Mouse (Mus musculus) stomach, embryonic 14.5 days (tissue): ENCODE measurements around the gene Il10rb. TPM values are rescaled to one million over a fixed set of nuclear protein-coding genes. Genes with fewer than 3 reads are reported as not detected.

Source experiments
- ATAC-seq: fragments of 200-750 bp; cut with Nextera tagmentation; 2 replicates; pipeline ENCODE4 v1.8.0; 2017; ENCODE audit warnings: low read depth, moderate TSS enrichment; ENCODE audit not compliant: insufficient number of reproducible peaks, insufficient read depth, low FRiP score
- H3K27ac ChIP-seq: fragments of 300-500 bp; sonication (generic); 2 replicates; pipeline ENCODE4 v1.5.1; 2014; ENCODE audit warnings: mild to moderate bottlenecking, low read length, moderate library complexity, mixed read lengths
- H3K27me3 ChIP-seq: fragments of 300-500 bp; sonication (generic); 2 replicates; pipeline ENCODE4 v1.6.1; 2014; ENCODE audit warnings: low read length, control low read depth, mixed read lengths; ENCODE audit not compliant: control insufficient read depth, insufficient read depth
- H3K36me3 ChIP-seq: fragments of 300-500 bp; sonication (generic); 2 replicates; pipeline ENCODE4 v1.6.1; 2014; ENCODE audit warnings: mild to moderate bottlenecking, control low read depth, low read length, moderate library complexity, mixed read lengths; ENCODE audit not compliant: control insufficient read depth, insufficient read depth
- H3K4me1 ChIP-seq: fragments of 300-500 bp; sonication (generic); 2 replicates; pipeline ENCODE4 v1.6.1; 2014; ENCODE audit warnings: low read length, control low read depth, mixed read lengths; ENCODE audit not compliant: control insufficient read depth, insufficient read depth
- H3K4me2 ChIP-seq: fragments of 300-500 bp; sonication (generic); replicated peaks from 2 replicates; pipeline ENCODE4 v1.6.1; 2014; ENCODE audit warnings: low read depth, low read length, control low read depth
- H3K4me3 ChIP-seq: fragments of 300-500 bp; sonication (generic); 2 replicates; pipeline ENCODE4 v1.5.1; 2014; ENCODE audit warnings: low read depth, low read length, control low read depth
- H3K9ac ChIP-seq: fragments of 300-500 bp; sonication (generic); replicated peaks from 2 replicates; pipeline ENCODE4 v1.6.1; 2014; ENCODE audit warnings: low read depth, mild to moderate bottlenecking, control low read depth, low read length, moderate library complexity, mixed read lengths
- H3K9me3 ChIP-seq: fragments of 300-500 bp; sonication (generic); 2 replicates; pipeline ENCODE4 v1.6.1; 2016; ENCODE audit warnings: low read depth, low read length, control low read depth; ENCODE audit not compliant: control insufficient read depth
- WGBS: fragments of 180-500 bp; shearing (Covaris S2); extraction: QIAGEN DNeasy Blood & Tissue Kit; methylation state at CpG from one replicate; pipeline ENCODE4 v1.1.7; 2014; 5-methylcytosine and 5-hydroxymethylcytosine counted together
- polyA plus RNA-seq: library from polyadenylated mRNA; unstranded; fragments of >200 nt; fragmentation: Nextera tagmentation; extraction: Ambion mirVana; gene quantifications from 2 replicates; pipeline ENCODE4 v1.2.1, GENCODE M21; 2014

The Il10rb gene
- polyA plus RNA-seq, 1 experiment from 2014 or later, result 34.1 TPM

- no peaks in the 10 kb centered on the region for H3K36me3 ChIP-seq
- WGBS, result 80% methylated on average over 4 of the region's 4 CpGs
- no peak overlapping the region for H3K4me3 ChIP-seq
- H3K27me3 ChIP-seq, result no peaks in the 10 kb centered on the region
- no peak overlapping the region for H3K27ac ChIP-seq
- H3K4me2 ChIP-seq, result no peak overlapping the region
- no peak overlapping the region for H3K9ac ChIP-seq
- H3K4me1 ChIP-seq, result no peaks in the 10 kb centered on the region
- no peaks in the 10 kb centered on the region for H3K9me3 ChIP-seq
- no peak for ATAC-seq
Observed at GRCm38 (mm10) chr16:91455868-91456267, 49.9 kb downstream of the Il10rb start.

DNA sequence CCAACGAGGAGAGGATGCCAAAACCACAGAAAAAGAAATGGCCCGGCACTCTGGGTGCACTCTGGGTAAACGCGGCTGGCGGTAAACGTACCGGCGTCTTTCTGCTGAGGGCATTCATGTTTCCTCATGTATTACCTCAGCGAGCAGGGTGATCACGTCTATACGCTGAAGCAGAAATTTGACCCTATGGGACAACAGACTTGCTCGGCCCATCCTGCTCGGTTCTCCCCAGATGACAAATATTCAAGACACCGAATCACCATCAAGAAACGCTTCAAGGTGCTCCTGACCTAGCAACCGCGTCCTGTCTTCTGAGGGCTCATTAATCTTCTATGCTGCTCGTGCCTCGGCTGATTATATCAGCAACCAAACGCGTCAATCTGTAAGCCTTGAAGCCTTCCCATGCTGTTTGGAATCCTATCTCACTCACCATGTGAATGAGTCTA, 52.4 kb downstream of the Il10rb start:
- 65% methylated on average over 21 of the region's 21 CpGs for WGBS
- Histone ChIP-seq H3K27ac (no peak overlapping the region), H3K4me2 (no peak overlapping the region), H3K9ac (no peak overlapping the region), H3K4me3 (no peak overlapping the region), H3K27me3 (no peaks in the 10 kb centered on the region), H3K36me3 (no peaks in the 10 kb centered on the region), H3K4me1 (no peaks in the 10 kb centered on the region), H3K9me3 (no peaks in the 10 kb centered on the region)
- no peak for ATAC-seq

DNA sequence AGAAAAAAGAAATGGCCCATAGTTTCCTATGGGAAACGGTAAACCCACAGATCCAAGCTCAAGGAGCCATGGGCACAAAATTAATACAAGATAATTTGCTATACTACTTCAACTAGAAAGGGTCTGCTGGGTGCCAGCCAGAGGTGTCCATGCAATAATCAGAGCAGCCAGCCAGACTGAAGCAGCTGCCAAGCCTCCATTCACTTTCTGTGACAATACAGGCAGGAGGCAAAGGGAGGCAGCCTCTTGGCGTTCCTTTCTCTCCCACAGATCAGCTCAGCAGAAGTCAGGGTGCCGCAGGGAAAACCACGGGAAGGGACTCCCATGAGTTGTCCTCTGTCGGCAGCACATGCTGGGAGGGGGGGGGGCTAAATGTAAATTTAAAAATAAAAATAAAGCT, 53.0 kb downstream of the Il10rb start:
- H3K4me2 ChIP-seq, result no peak overlapping the region
- no peak for ATAC-seq
- H3K27me3 ChIP-seq, result no peaks in the 10 kb centered on the region
- no peak overlapping the region for H3K27ac ChIP-seq
- no peaks in the 10 kb centered on the region for H3K9me3 ChIP-seq
- no peak overlapping the region for H3K9ac ChIP-seq
- WGBS, result 65% methylated on average over 5 of the region's 5 CpGs
- H3K36me3 ChIP-seq, result no peaks in the 10 kb centered on the region
- no peaks in the 10 kb centered on the region for H3K4me1 ChIP-seq
- no peak overlapping the region for H3K4me3 ChIP-seq

- Histone ChIP-seq H3K9ac (no peak overlapping the region), H3K4me2 (no peak overlapping the region), H3K27me3 (no peaks in the 10 kb centered on the region), H3K36me3 (no peaks in the 10 kb centered on the region), H3K4me3 (no peak overlapping the region), H3K9me3 (no peaks in the 10 kb centered on the region), H3K27ac (no peak overlapping the region), H3K4me1 (peaks cover 3% of the 10 kb centered on the region; the same call in 1 of the 2 replicates)
- ATAC-seq, result no peak
- 86% methylated on average over 3 of the region's 3 CpGs for WGBS
Observed at GRCm38 (mm10) chr16:91459396-91459795, 53.4 kb downstream of the Il10rb start.

GRCm38 (mm10) chr16:91459841-91460370, 53.9 kb downstream of the Il10rb start:
- Histone ChIP-seq H3K9ac (no peak overlapping the region), H3K9me3 (no peaks in the 10 kb centered on the region), H3K4me1 (peaks cover 4% of the 10 kb centered on the region; the same call in 1 of the 2 replicates), H3K36me3 (no peaks in the 10 kb centered on the region), H3K27me3 (no peaks in the 10 kb centered on the region), H3K4me2 (no peak overlapping the region), H3K27ac (no peak overlapping the region), H3K4me3 (no peak overlapping the region)
- WGBS, result 67% methylated on average over 11 of the region's 11 CpGs
- no peak for ATAC-seq

GRCm38 (mm10) chr16:91461066-91461638, 55.2 kb downstream of the Il10rb start:
- Histone ChIP-seq H3K9ac (no peak overlapping the region), H3K9me3 (no peaks in the 10 kb centered on the region), H3K4me2 (no peak overlapping the region), H3K27me3 (no peaks in the 10 kb centered on the region), H3K4me1 (peaks cover 10% of the 10 kb centered on the region), H3K36me3 (no peaks in the 10 kb centered on the region), H3K27ac (no peak overlapping the region; the same call in 1 of the 2 replicates), H3K4me3 (no peak overlapping the region)
- ATAC-seq, result no peak
- 59% methylated on average over 11 of the region's 11 CpGs for WGBS

DNA sequence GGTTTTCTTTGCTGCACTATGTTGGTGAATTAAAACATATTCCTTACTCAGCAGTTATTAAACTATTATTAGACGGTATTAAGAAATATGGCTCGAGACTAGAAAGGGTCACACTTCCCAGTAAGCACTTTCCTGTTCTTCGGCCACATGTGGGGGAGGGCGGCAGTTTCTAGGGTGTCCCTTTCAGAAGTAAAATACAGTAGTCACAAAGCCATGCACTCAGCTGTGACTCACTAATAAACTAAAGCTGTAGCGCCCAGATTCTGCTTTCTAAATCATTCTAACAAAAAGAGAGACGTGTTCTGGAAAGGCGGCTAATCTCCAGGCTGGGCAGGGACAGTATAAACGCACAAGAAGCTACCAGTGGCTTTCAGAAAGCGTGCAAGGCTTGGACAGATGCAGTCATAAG, 55.8 kb downstream of the Il10rb start:
- Histone ChIP-seq H3K4me1 (peaks cover 10% of the 10 kb centered on the region), H3K36me3 (no peaks in the 10 kb centered on the region), H3K27me3 (no peaks in the 10 kb centered on the region), H3K9me3 (no peaks in the 10 kb centered on the region), H3K4me3 (no peak overlapping the region), H3K27ac (no peak overlapping the region), H3K9ac (no peak overlapping the region), H3K4me2 (no peak overlapping the region)
- ATAC-seq, result no peak
- WGBS, result 45% methylated on average over 9 of the region's 9 CpGs

DNA sequence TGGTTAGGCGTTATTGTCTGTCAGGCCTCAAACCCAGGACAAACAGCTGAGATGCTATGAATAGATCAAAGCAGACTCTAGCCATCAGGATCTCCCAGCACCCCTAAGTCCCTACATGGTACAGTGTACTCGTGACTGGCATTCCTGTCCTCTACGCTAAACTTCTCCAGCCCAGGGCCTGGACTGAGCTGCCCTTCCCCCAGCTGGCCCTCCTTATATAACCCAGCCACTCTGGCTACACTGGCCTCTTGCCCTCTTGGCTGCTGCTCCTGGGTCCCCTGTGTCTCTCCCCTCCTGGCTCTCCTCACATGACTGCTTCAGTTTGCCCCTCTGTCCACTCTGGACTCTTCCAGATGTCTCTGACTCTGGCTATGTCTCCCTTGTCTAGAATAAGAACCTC, 56.7 kb downstream of the Il10rb start:
- no peak for ATAC-seq
- no peaks in the 10 kb centered on the region for H3K9me3 ChIP-seq
- H3K4me3 ChIP-seq, result no peak overlapping the region
- H3K27me3 ChIP-seq, result no peaks in the 10 kb centered on the region
- no peak overlapping the region for H3K27ac ChIP-seq
- H3K9ac ChIP-seq, result no peak overlapping the region
- H3K4me1 ChIP-seq, result peaks cover 10% of the 10 kb centered on the region
- 74% methylated on average over 3 of the region's 3 CpGs for WGBS
- no peak overlapping the region for H3K4me2 ChIP-seq
- no peaks in the 10 kb centered on the region for H3K36me3 ChIP-seq

GRCm38 (mm10) chr16:91463400-91463799, 57.4 kb downstream of the Il10rb start:
- no peak for ATAC-seq
- H3K4me2 ChIP-seq, result no peak overlapping the region
- 87% methylated on average over 2 of the region's 2 CpGs for WGBS

More at GRCm38 (mm10) chr16:91463400-91463799, 57.4 kb downstream of the Il10rb start:
- H3K27me3 ChIP-seq, result no peaks in the 10 kb centered on the region
- H3K9ac ChIP-seq, result no peak overlapping the region
- H3K27ac ChIP-seq, result no peak overlapping the region
- no peaks in the 10 kb centered on the region for H3K9me3 ChIP-seq
- H3K4me1 ChIP-seq, result peaks cover 10% of the 10 kb centered on the region
- no peaks in the 10 kb centered on the region; the same call in 1 of the 2 replicates for H3K36me3 ChIP-seq
- H3K4me3 ChIP-seq, result no peak overlapping the region
